Mouse (Mus musculus) spleen, embryonic (tissue): Measurements from ENCODE around the gene BC147527.
"Not testable (repeated sequence)": the region's sequence is repeated elsewhere in the genome, so short reads cannot be mapped to it uniquely, and the experiment has no call there.

Experiments
- CTCF ChIA-PET: fragments of 350-600 bp; sonication (Branson Sonifier 250); formaldehyde crosslinking; loops from one replicate; lab custom pipeline; 2022; lab: Charles Lee

Gene BC147527

DNA sequence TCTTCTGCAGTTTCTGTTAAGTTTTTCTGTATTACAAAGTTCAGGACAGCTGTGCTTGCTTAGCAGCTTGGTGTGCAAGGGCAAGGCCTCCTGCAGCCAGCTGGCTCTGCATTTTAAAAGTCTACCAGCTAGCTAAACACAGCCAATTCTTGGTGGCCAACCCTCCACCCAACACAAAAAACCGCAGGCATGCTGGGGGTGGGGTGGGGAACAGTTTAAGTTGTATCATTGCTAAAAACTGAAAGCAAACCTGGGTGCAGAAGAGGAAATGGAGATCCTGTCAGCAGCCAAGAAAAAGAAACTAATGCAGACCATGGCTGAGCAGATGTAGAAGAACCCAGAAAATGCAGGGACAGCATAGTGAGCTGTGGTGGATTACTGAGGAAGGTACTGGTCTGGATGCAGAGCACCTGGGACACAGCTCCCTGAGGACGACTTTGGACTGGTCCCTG is at the start of gene BC147527:
Gene BC147527, plus strand, starts transcription at position 402 of the 452 bp plus-strand sequence.
- CTCF ChIA-PET = no interaction called here

DNA sequence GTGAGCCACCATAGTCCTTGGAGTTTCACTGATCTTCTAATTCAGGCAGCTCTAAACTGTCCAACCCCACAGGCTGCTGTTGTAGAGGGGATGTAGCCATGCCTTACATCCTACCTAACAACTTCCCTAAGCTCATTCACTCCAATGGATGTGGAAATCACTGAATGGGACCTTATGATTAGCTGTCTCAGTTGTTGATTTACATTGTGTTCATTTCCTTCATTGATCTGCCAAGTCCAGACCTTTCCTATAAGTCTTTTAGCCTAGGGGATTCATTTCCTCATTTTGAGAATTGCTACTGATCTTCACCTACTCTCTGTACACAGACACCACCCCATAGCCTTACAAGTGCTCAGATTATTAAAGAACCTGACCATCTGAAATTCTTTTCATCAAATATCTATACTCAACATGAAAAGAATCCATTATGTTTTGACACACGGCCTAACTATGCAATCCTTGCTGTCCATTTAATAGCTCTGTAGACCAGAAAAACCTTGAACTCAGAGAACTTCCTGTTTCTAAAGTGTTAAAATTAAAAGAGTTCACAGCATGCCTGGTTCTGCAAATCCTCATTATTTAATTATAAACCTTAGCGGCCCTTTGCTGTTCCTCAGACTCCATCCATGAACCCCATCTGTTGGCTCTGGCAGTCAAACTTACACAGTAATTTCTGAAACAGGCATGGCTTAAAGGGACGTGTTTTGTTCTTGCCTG is 48.8 kb upstream of the BC147527 start:
- CTCF ChIA-PET = not testable (repeated sequence)

DNA sequence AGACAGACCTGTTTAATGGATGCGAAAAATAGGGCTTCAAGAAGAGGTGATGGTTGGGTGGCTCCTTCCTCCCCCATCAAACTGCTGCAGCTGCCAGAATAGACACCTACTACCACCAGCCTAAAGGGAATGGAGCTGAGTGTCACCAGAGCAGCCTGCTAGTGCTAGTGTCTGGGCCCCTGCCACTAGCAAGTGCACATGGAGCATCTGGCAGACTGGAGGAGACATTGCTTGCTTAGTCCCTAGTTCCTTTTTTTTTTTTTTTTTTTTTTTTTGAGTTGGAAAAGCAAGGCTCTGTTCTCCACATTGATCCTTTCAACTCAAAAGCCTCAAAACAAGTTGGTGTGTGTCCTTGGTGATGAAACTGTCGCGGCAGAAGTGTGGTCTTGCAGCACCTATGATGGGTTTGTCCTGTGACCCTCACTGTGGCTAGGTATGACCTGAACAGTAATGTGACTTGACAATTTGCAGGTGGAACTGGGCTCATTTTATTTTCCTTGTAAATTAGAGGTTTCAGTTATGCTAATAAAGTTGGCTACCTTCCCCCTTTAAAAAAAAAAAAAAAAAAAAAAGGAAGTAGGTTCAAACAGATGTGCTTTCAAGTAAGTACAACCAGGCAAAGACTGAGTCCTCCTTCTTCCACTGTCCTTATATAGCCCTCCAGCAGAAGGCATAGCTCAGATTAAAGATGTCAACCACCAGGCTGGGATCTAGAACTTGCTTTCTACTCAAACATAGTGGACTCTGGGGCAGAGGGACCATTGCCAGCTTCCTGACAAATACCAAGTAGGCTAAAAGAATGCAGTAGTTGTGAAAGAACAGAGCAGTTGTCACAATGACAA is 41.2 kb upstream of the BC147527 start:
- CTCF ChIA-PET = not testable (repeated sequence)

DNA sequence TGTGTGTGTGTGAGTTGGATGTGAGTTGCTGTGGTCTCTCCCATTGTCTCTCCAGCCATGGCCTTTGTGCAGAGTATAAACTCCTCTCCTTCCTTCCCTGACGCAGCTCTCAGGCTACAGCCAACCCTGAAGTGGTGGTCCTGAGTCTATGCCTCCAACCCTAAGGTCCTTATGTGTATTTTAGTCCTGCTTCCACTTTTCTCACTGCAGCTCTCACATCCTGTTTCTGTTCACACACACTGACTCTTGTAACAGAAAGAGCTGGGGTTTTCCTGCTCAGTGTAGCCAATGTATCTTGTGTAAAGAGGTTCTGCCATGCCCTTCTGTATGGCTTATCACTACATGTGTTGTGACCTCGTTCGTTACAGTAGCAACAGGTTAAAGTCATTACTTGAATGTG is 40.5 kb upstream of the BC147527 start:
- CTCF ChIA-PET = not testable (repeated sequence)

DNA sequence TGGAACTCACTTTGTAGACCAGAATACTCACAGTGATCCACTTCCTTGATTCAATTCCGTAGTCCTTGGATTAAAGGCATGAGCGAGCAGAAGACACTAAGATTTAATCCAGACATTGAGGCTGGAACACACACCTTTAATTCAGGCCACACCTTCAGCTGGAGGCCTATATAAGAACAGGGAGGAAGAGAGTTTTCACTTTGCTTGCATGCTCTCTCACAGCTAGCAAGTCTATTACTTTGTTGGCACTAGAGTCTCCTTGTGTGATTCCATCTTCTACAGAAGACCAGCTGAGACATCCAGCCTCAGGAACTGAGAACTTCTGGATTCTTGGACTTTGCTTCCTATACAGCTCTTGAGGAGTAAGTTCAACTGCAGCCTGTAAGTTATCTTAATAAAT is 37.3 kb upstream of the BC147527 start, which contains the start of gene AF067061:
Gene AF067061, plus strand, starts transcription at position 245 of the 400 bp plus-strand sequence.
- CTCF ChIA-PET = not testable (repeated sequence)

DNA sequence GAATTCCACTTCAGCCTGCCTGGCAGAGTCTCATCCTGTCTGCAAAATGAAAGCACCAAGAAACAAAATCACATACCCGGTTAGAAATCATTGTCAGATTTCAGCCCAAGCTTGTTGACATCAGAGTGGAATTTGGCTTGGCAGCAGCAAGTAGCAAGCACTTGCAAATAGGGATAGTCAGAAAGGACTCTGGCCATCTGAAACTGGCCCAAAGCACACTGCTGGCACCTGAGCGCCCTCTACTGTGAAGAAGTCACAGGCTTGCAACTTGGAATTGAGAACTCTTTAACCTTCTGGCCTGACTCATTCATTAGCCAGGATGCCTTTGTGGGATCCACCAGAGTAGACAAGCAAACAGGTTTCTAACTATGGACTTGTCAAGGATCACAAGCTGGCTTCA is 22.4 kb upstream of the BC147527 start:
- CTCF ChIA-PET = not testable (repeated sequence)

DNA sequence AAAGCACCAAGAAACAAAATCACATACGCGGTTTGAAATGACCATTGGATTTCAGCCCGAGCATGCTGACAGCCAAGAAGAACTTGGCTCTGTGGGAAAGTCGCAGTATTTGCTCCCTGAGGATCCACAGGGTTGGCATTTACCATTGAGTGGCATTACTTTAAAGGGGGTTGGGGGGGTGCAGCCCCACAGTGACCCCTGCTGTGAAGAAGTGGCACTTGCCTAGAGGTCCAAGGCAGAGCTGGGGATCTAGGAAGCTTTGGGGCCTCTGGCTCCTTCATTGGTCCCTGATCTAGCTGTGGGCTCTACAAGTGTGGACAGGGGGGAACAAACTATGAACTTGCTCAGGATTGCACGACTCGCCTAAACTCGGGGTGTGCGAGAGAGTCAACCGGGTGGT is 21.4 kb upstream of the BC147527 start:
- CTCF ChIA-PET = no interaction called here

DNA sequence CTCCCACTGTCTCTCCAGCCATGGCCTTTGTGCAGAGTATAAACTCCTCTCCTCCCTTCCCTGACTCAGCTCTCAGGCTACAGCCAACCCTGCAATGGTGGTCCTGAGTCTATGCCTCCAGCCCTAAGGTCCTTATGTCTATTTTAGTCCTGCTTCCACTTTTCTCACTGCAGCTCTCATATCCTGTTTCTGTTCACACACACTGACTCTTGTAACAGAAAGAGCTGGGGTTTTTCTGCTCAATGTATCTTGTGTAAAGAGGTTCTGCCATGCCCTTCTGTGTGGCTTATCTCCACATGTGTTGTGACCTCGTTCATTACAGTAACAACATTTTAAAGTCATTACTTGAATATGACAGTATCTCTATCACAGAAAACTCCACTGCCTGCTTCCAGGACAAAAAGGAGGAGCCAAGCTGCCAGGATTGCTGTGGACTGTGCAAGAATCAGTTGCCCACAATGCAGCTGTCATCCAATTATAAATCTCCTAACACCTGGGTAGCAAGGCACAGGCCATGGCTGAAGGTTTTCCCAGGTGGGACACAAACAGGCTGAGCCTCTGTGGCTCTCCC is 783 bp upstream of the BC147527 start:
- CTCF ChIA-PET = no interaction called here

DNA sequence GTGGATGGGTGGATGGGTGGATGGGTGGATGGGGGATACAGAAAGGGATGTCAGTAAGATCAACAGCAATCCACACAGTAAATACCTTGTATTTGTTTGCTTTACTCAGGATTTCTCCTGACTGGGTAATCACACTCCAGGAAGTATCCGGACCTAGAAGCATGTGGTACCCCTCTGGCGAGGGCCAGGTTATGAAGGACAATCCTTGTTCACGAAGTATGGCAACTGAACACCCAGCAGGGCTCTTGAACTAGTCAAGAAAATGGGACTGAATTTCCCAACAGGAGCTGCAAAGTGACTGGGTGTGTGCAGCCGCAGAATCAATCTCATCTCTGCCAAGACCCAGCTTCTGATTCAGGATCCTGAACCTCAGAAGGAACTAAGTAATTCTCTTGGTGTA is 661 bp downstream of the BC147527 start:
- CTCF ChIA-PET = no interaction called here

DNA sequence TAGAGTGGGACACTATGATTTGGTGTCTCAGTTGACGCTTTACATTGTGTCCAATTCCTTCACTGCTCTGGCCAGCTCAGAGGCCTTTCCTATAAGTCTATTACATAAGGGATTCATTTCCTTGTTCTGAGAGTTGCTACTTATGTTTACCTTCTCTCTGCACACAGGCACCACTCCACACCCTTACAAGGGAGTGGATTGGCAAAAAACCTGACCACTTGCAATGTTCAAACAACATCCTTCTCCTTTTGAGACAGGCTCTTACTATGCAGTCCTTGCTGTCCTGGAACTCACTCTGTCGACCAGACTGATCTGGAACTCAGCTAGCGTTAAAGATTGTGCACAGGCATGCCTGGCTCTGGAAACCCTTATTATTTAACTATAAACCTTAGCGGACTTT is 10.6 kb downstream of the BC147527 start:
- CTCF ChIA-PET = no interaction called here

DNA sequence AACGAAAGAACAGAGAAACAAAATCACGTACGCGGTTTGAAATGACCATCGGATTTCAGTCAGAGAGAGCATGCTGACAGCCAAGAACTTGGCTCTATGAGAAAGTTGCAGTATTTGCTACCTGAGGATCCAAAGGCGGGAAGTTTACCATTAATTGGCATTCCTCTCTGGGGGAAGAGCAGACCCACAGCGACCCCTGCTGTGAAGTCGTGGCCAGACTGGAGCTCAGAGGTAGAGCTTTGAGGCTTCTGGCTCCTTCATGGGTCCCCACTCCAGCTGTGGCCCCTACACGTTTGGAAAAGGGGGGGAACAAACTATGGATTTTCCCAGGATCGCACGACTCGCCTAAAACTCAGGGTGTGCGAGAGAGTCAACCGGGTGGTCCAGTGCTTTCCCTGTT is 13.4 kb downstream of the BC147527 start:
- CTCF ChIA-PET = no interaction called here

DNA sequence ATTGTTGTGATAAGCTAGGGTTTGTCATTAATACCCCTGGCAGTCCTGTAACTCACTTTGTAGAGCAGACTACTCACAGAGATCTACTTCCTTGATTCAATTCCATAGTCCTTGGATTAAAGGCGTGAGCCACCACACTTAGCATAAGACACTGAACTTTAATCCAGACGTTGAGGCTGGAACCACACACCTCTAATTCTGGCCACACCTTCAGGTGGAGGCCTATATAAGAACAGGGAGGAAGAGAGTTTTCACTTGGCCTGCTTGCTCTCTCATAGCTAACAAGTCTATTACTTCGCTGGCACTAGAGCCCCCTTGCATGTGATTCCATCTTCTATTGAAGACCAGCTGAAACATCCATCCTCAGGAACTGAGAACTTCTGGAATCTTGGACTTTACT is 16.4 kb downstream of the BC147527 start, which contains the start of gene Tcstv3:
Gene Tcstv3, plus strand, starts transcription at position 301 of the 400 bp plus-strand sequence.
- CTCF ChIA-PET = not testable (repeated sequence)

DNA sequence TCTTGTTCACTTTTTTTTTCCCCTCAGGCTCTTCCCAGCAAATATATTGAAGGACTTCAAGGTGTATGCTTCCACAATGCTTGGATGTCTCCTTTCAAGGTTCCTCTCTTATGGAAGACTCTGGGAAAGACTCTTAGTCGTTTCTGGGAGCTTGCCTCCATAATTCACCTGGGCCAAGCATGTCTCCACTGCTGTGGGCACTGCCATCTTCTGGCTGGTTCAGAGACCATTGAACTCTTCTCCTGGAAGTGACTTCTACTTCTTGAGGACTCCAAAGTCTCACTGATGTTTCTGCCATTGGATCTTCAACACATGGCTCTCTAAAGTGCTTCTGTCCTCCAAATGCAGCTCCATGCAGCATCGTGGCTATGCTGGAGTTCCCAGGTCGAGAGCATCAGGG is 20.0 kb downstream of the BC147527 start:
- CTCF ChIA-PET = no interaction called here

DNA sequence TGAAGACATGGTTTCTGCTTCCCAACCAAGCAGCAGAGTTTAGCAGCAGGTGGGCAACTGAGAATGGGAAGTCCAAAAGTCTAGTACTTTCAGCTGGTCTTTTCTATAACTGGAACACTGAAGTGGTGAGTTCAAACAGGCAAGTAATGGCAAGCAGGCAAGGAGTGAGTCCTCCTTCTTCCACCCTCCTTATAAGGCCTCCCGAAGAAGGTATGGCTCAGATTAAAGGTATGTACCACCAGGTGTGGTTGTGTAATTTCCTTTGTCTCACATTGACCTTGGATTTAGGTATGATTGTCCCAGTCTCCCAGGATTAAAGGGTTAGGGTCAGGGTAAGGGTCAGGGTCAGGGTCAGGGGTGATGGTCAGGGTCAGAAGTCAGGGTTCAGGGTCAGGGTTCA is 20.5 kb downstream of the BC147527 start:
- CTCF ChIA-PET = no interaction called here
